Mouse (Mus musculus) liver, embryonic 14.5 days (tissue): ENCODE data around the gene Hrh1.

ENCODE experiments used
- CTCF ChIP-seq: IDR thresholded peaks from 2 replicates; pipeline ENCODE4 v1.5.1; 2016; ENCODE audit warnings: antibody characterized with exemption, low read depth, control low read depth
- EP300 ChIP-seq: IDR thresholded peaks from 2 replicates; pipeline ENCODE4 v1.6.1; 2016; ENCODE audit warnings: antibody characterized with exemption, low read depth

DNA sequence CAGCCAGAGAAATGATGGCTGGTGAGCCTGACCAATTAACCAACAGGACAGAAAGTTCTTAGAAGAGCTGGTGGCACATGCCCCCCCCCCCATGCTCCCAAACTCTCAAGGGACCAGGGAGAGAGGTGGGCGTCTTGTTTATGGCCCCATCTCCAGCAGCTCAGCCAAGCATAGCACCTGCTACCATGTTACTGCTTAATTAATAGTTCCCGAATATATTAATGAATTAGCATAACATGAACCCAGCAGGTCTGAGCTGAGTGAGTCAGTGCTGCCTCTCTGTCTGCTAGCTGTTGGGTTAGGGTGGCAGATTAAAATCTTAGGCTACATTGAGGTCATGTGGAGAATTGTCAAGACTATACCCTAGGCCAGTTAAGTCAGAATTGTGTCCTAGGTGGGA is 62.2 kb downstream of the Hrh1 start:
- TF ChIP-seq CTCF (no peak), EP300 (no peak)
